Mouse (Mus musculus): ENCODE measurements around the gene Zbp1. TPM values are rescaled to one million over a fixed set of nuclear protein-coding genes. Genes with fewer than 3 reads are reported as not detected.

Zbp1 gene
- polyA plus RNA-seq, 1 experiment, result 0.74 TPM

- no peaks in the 10 kb centered on the region; the same call in 1 of the 2 replicates for H3K27me3 ChIP-seq (ENCODE audit: control insufficient read depth, insufficient read depth, low read length)
- DNase-seq, result no peak
- TF ChIP-seq POLR2A (IDR thresholded peaks at IDR 0.05; ENCODE audit: borderline replicate concordance, insufficient read depth, low read length) (no peak), CTCF (IDR thresholded peaks at IDR 0.05; ENCODE audit: borderline replicate concordance, insufficient read depth, low read depth, low read length) (no peak)
- no peaks in the 10 kb centered on the region for H3K4me1 ChIP-seq (ENCODE audit: control insufficient read depth, insufficient read depth, low read length)
- no peak overlapping the region for H3K4me3 ChIP-seq (replicated peaks; ENCODE audit: insufficient read depth, low read depth, low read length)
- WGBS, result 96% methylated on average over 1 of the region's 1 CpGs
- no peak overlapping the region for H3K27ac ChIP-seq (ENCODE audit: insufficient read depth, low read length)
Measured at GRCm38 (mm10) chr2:173172386-173172785, 46.3 kb downstream of the Zbp1 start.

GRCm38 (mm10) chr2:173171956-173172355 lies 46.8 kb downstream of the Zbp1 start:
- Histone ChIP-seq H3K4me1 (ENCODE audit: control insufficient read depth, insufficient read depth, low read length) (no peaks in the 10 kb centered on the region), H3K27me3 (ENCODE audit: control insufficient read depth, insufficient read depth, low read length) (no peaks in the 10 kb centered on the region; the same call in 1 of the 2 replicates), H3K4me3 (replicated peaks; ENCODE audit: insufficient read depth, low read depth, low read length) (no peak overlapping the region), H3K27ac (ENCODE audit: insufficient read depth, low read length) (no peak overlapping the region)
- DNase-seq, result no peak
- TF ChIP-seq POLR2A (IDR thresholded peaks at IDR 0.05; ENCODE audit: borderline replicate concordance, insufficient read depth, low read length), result no peak
- TF ChIP-seq CTCF (IDR thresholded peaks at IDR 0.05; ENCODE audit: borderline replicate concordance, insufficient read depth, low read depth, low read length), result no peak
- 93% methylated on average over 5 of the region's 5 CpGs for WGBS

- 5% methylated on average over 30 of the region's 30 CpGs for WGBS
- TF ChIP-seq POLR2A (IDR thresholded peaks at IDR 0.05; ENCODE audit: borderline replicate concordance, insufficient read depth, low read length) (no peak), CTCF (IDR thresholded peaks at IDR 0.05; ENCODE audit: borderline replicate concordance, insufficient read depth, low read depth, low read length) (no peak)
- Histone ChIP-seq H3K4me3 (replicated peaks; ENCODE audit: insufficient read depth, low read depth, low read length) (no peak overlapping the region), H3K27ac (ENCODE audit: insufficient read depth, low read length) (no peak overlapping the region), H3K4me1 (ENCODE audit: control insufficient read depth, insufficient read depth, low read length) (no peaks in the 10 kb centered on the region), H3K27me3 (ENCODE audit: control insufficient read depth, insufficient read depth, low read length) (no peaks in the 10 kb centered on the region; the same call in 1 of the 2 replicates)
- DNase-seq, result peak in 1 of 2 experiments; percentile 26
Measured at GRCm38 (mm10) chr2:173171470-173171869, 47.3 kb downstream of the Zbp1 start.

- no peaks in the 10 kb centered on the region; the same call in 1 of the 2 replicates for H3K27me3 ChIP-seq (ENCODE audit: control insufficient read depth, insufficient read depth, low read length)
- no peak overlapping the region for H3K4me3 ChIP-seq (replicated peaks; ENCODE audit: insufficient read depth, low read depth, low read length)
- 72% methylated on average over 2 of the region's 2 CpGs for WGBS
- no peaks in the 10 kb centered on the region for H3K4me1 ChIP-seq (ENCODE audit: control insufficient read depth, insufficient read depth, low read length)
- no peak for DNase-seq
- no peak overlapping the region for H3K27ac ChIP-seq (ENCODE audit: insufficient read depth, low read length)
- TF ChIP-seq CTCF (IDR thresholded peaks at IDR 0.05; ENCODE audit: borderline replicate concordance, insufficient read depth, low read depth, low read length) (no peak), POLR2A (IDR thresholded peaks at IDR 0.05; ENCODE audit: borderline replicate concordance, insufficient read depth, low read length) (no peak)
Measured at GRCm38 (mm10) chr2:173170715-173171114, 48.0 kb downstream of the Zbp1 start.

GRCm38 (mm10) chr2:173170081-173170480 lies 48.6 kb downstream of the Zbp1 start:
- WGBS, result 91% methylated on average over 2 of the region's 2 CpGs
- Histone ChIP-seq H3K4me3 (replicated peaks; ENCODE audit: insufficient read depth, low read depth, low read length) (no peak overlapping the region), H3K4me1 (ENCODE audit: control insufficient read depth, insufficient read depth, low read length) (no peaks in the 10 kb centered on the region), H3K27me3 (ENCODE audit: control insufficient read depth, insufficient read depth, low read length) (no peaks in the 10 kb centered on the region; the same call in 1 of the 2 replicates), H3K27ac (ENCODE audit: insufficient read depth, low read length) (no peak overlapping the region)
- no peak for TF ChIP-seq CTCF (IDR thresholded peaks at IDR 0.05; ENCODE audit: borderline replicate concordance, insufficient read depth, low read depth, low read length)
- no peak for TF ChIP-seq POLR2A (IDR thresholded peaks at IDR 0.05; ENCODE audit: borderline replicate concordance, insufficient read depth, low read length)
- no peak for DNase-seq

GRCm38 (mm10) chr2:173168411-173168851 lies 50.3 kb downstream of the Zbp1 start:
- no peak overlapping the region for H3K27ac ChIP-seq (ENCODE audit: insufficient read depth, low read length)

GRCm38 (mm10) chr2:173165357-173165756 lies 53.4 kb downstream of the Zbp1 start:
- 78% methylated on average over 10 of the region's 10 CpGs for WGBS

More at GRCm38 (mm10) chr2:173168411-173168851, 50.3 kb downstream of the Zbp1 start:
- H3K4me3 ChIP-seq (replicated peaks; ENCODE audit: insufficient read depth, low read depth, low read length), result no peak overlapping the region
- peak in 1 of 2 experiments; percentile 26 for DNase-seq
- no peaks in the 10 kb centered on the region for H3K4me1 ChIP-seq (ENCODE audit: control insufficient read depth, insufficient read depth, low read length)
- 34% methylated on average over 5 of the region's 5 CpGs for WGBS
- no peak for TF ChIP-seq CTCF (IDR thresholded peaks at IDR 0.05; ENCODE audit: borderline replicate concordance, insufficient read depth, low read depth, low read length)
- no peak for TF ChIP-seq POLR2A (IDR thresholded peaks at IDR 0.05; ENCODE audit: borderline replicate concordance, insufficient read depth, low read length)
- no peaks in the 10 kb centered on the region; the same call in 1 of the 2 replicates for H3K27me3 ChIP-seq (ENCODE audit: control insufficient read depth, insufficient read depth, low read length)

GRCm38 (mm10) chr2:173164946-173165345 lies 53.8 kb downstream of the Zbp1 start:
- no peaks in the 10 kb centered on the region for H3K4me1 ChIP-seq (ENCODE audit: control insufficient read depth, insufficient read depth, low read length)
- no peaks in the 10 kb centered on the region for H3K27me3 ChIP-seq (ENCODE audit: control insufficient read depth, insufficient read depth, low read length)
- H3K27ac ChIP-seq (ENCODE audit: insufficient read depth, low read length), result no peak overlapping the region
- TF ChIP-seq CTCF (IDR thresholded peaks at IDR 0.05; ENCODE audit: borderline replicate concordance, insufficient read depth, low read depth, low read length) (no peak), POLR2A (IDR thresholded peaks at IDR 0.05; ENCODE audit: borderline replicate concordance, insufficient read depth, low read length) (no peak)
- 77% methylated on average over 10 of the region's 10 CpGs for WGBS
- no peak for DNase-seq
- H3K4me3 ChIP-seq (replicated peaks; ENCODE audit: insufficient read depth, low read depth, low read length), result no peak overlapping the region

More at GRCm38 (mm10) chr2:173165357-173165756, 53.4 kb downstream of the Zbp1 start:
- H3K4me1 ChIP-seq (ENCODE audit: control insufficient read depth, insufficient read depth, low read length), result no peaks in the 10 kb centered on the region
- H3K27me3 ChIP-seq (ENCODE audit: control insufficient read depth, insufficient read depth, low read length), result no peaks in the 10 kb centered on the region
- no peak for DNase-seq
- TF ChIP-seq POLR2A (IDR thresholded peaks at IDR 0.05; ENCODE audit: borderline replicate concordance, insufficient read depth, low read length), result no peak
- no peak for TF ChIP-seq CTCF (IDR thresholded peaks at IDR 0.05; ENCODE audit: borderline replicate concordance, insufficient read depth, low read depth, low read length)
- no peak overlapping the region for H3K4me3 ChIP-seq (replicated peaks; ENCODE audit: insufficient read depth, low read depth, low read length)
- H3K27ac ChIP-seq (ENCODE audit: insufficient read depth, low read length), result no peak overlapping the region

Data from cerebellum, adult 2 months (tissue).